Mouse (Mus musculus) limb, embryonic 15.5 days (tissue): ENCODE results near the gene Tspan13. TPM values are rescaled to one million over a fixed set of nuclear protein-coding genes. Genes with fewer than 3 reads are reported as not detected.

Experiments
- ATAC-seq: fragments of 200-750 bp; cut with Nextera tagmentation; 2 replicates; pipeline ENCODE4 v1.8.0; 2017; ENCODE audit warnings: low read depth, moderate TSS enrichment; ENCODE audit not compliant: insufficient number of reproducible peaks, low FRiP score, low TSS enrichment
- H3K27ac ChIP-seq: fragments of 300-500 bp; sonication (generic); 2 replicates; pipeline ENCODE4 v1.5.1; 2015; ENCODE audit warnings: moderate library complexity, mild to moderate bottlenecking, inconsistent platforms
- H3K27me3 ChIP-seq: fragments of 300-500 bp; sonication (generic); 2 replicates; pipeline ENCODE4 v1.6.1; 2015; ENCODE audit warnings: inconsistent platforms
- H3K36me3 ChIP-seq: fragments of 300-500 bp; sonication (generic); 2 replicates; pipeline ENCODE4 v1.6.1; 2015; ENCODE audit warnings: inconsistent platforms
- H3K4me1 ChIP-seq: fragments of 300-500 bp; sonication (generic); 2 replicates; pipeline ENCODE4 v1.6.1; 2015; ENCODE audit warnings: inconsistent platforms
- H3K4me2 ChIP-seq: fragments of 300-500 bp; sonication (generic); 2 replicates; pipeline ENCODE4 v1.6.1; 2015; ENCODE audit warnings: mild to moderate bottlenecking, inconsistent platforms
- H3K4me3 ChIP-seq: fragments of 300-500 bp; sonication (generic); 2 replicates; pipeline ENCODE4 v1.5.1; 2015; ENCODE audit warnings: mild to moderate bottlenecking, inconsistent platforms
- H3K9ac ChIP-seq: fragments of 300-500 bp; sonication (generic); 2 replicates; pipeline ENCODE4 v1.6.1; 2015; ENCODE audit warnings: inconsistent platforms
- H3K9me3 ChIP-seq: fragments of 300-500 bp; sonication (generic); 2 replicates; pipeline ENCODE4 v1.6.1; 2016; ENCODE audit warnings: inconsistent platforms
- WGBS: fragments of 180-500 bp; shearing (Covaris S2); methylation state at CpG from one replicate; pipeline ENCODE4 v1.1.7; 2015; 5-methylcytosine and 5-hydroxymethylcytosine counted together
- polyA plus RNA-seq: library from polyadenylated mRNA; unstranded; fragments of >200 nt; fragmentation: Nextera tagmentation; extraction: Ambion mirVana; gene quantifications from 2 replicates; pipeline ENCODE4 v1.2.1, GENCODE M21; 2015

Gene Tspan13
- polyA plus RNA-seq, 1 experiment from 2014 or later = 47.1 TPM

DNA sequence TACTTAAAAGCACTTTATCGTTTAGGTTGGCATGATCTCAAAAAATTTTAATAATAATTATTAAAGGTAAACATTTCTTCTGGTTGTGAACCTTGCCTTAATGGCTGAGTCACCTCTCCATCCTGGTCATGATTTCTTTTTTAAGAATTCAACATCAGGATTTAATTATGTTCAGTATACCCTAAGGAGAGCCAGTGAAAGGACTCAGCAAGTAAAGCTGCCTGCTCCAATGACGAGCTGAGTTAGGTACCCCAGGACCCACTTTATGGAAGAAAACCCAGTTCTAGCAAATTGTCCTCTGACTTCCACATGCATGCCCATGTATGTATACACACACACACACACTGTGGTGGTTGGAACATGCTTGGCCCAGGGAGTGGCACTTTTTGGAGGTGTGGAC is 5.3 kb upstream of the Tspan13 start:
- no peak overlapping the region for H3K4me3 ChIP-seq
- H3K9me3 ChIP-seq = no peaks in the 10 kb centered on the region
- no peaks in the 10 kb centered on the region for H3K27me3 ChIP-seq
- H3K4me2 ChIP-seq = no peak overlapping the region
- peaks cover 1% of the 10 kb centered on the region; the same call in 1 of the 2 replicates for H3K4me1 ChIP-seq
- H3K27ac ChIP-seq = no peak overlapping the region
- 53% methylated on average over 2 of the region's 2 CpGs for WGBS
- no peak for ATAC-seq
- no peaks in the 10 kb centered on the region for H3K36me3 ChIP-seq
- H3K9ac ChIP-seq = no peak overlapping the region

DNA sequence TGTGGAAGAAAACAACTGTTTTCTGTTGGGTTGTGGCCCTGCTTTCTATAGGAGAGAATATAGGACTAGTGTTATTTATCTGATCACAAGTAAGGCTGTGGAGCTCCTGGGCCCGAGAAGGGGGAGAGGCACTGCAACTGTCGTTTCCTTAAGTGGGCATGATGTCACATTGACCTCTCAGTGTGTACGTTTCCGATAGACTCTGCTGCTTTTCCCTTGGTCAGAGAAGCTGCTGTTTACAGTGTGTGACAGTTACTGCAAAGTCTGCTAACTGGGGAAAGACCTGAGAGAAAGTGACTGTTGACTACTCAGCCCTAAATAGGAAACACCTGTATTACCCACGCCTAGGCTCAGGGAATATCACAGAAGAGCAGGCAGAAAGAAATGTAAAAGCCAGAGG is 3.9 kb upstream of the Tspan13 start:
- ATAC-seq = no peak

DNA sequence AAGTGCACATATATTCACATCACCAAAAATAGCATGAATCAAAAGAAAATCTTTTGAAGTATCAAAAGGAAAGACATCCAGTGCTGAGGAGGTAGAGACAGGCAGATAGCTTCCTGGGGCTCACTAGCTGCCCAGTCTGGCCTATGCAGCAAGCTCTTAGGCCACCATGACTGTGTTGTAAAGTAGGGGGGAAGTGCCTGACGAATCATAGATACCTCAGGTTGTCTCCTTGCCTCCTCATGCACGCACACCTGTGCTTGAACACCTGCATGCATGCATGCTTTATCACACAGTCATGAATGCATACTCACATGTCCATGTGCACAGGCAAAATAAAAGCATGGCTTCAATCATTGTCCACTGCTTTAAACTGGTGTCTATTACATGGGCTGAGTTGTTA is 2.4 kb upstream of the Tspan13 start:
- no peak for ATAC-seq
- Histone ChIP-seq H3K36me3 (no peaks in the 10 kb centered on the region), H3K4me3 (no peak overlapping the region), H3K4me2 (no peak overlapping the region), H3K27me3 (no peaks in the 10 kb centered on the region), H3K27ac (no peak overlapping the region), H3K4me1 (peaks cover 14% of the 10 kb centered on the region; the same call in 1 of the 2 replicates), H3K9ac (no peak overlapping the region), H3K9me3 (no peaks in the 10 kb centered on the region)
- WGBS = 81% methylated on average over 2 of the region's 2 CpGs

More for the DNA sequence above, 3.9 kb upstream of the Tspan13 start:
- H3K27ac ChIP-seq = no peak overlapping the region
- H3K9ac ChIP-seq = no peak overlapping the region
- H3K9me3 ChIP-seq = no peaks in the 10 kb centered on the region
- no peaks in the 10 kb centered on the region for H3K36me3 ChIP-seq
- H3K4me1 ChIP-seq = peaks cover 11% of the 10 kb centered on the region; the same call in 1 of the 2 replicates
- 26% methylated on average over 5 of the region's 5 CpGs for WGBS
- no peaks in the 10 kb centered on the region for H3K27me3 ChIP-seq
- no peak overlapping the region for H3K4me2 ChIP-seq
- no peak overlapping the region for H3K4me3 ChIP-seq

DNA sequence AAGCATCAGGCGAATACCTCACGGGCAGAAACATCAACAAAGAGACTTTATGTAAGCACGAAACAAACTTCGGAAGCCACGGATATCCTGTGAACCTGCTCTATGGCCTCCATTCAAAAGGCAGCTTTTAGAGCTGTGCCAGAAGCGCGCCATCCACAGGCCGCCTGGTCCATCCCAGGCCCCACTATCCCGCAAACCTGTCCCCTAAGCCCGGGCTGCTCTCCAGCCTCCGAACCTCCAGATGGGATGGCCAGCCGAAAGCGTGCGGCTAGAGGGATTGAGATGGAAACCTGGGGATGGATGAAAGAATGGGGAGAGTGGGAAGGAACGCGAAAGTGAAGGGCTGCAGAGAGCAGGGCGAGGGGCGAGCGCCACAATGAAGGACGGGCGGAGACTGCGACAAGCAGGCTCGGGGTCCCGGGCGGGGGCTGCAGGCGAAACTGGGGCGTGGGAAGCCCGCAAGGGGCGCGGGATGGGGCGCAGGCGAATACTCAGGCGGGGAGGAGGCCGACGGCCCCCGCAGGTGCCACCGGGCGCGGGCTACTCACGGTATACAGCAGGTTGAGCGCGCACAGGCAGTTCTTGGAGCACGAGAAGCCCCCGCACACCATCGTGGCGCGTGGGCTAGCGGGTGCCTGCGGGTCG is 475 bp downstream of the Tspan13 start:
- ATAC-seq = peak; percentile 49
- H3K27ac ChIP-seq = 0 out of 2 replicates have a peak overlapping the region, but pooled peaks have one; percentile 9
- no peaks in the 10 kb centered on the region for H3K36me3 ChIP-seq
- no peaks in the 10 kb centered on the region for H3K27me3 ChIP-seq
- under 1% methylated on average over 48 of the region's 50 CpGs for WGBS
- peak overlapping the region; percentile 99 for H3K4me2 ChIP-seq
- H3K4me1 ChIP-seq = peaks cover 14% of the 10 kb centered on the region; the same call in 1 of the 2 replicates
- H3K9ac ChIP-seq = peak overlapping the region; percentile 61
- peak overlapping the region; percentile 68 for H3K4me3 ChIP-seq
- H3K9me3 ChIP-seq = no peaks in the 10 kb centered on the region

DNA sequence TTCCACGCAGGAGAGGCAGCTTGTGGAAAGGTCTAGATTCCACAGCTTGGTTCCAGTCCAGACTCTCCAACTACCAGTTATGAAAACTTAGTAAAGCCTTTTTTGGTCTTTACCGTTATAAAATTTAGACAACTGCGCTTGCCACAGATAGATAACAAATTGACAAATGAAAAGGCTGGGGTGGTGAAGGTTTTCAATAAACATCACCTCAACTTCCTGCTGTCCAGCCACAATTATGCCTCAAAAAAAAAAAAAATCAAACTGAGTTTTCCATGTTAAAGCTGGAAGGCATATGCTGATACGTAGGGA is 1.1 kb downstream of the Tspan13 start:
- Histone ChIP-seq H3K9me3 (no peaks in the 10 kb centered on the region), H3K36me3 (no peaks in the 10 kb centered on the region), H3K27ac (no peak overlapping the region), H3K27me3 (no peaks in the 10 kb centered on the region), H3K4me3 (peak overlapping the region; percentile 68), H3K4me1 (peaks cover 14% of the 10 kb centered on the region; the same call in 1 of the 2 replicates), H3K4me2 (peak overlapping the region; percentile 99), H3K9ac (no peak overlapping the region)
- ATAC-seq = no peak
- WGBS = 41% methylated on average over 4 of the region's 4 CpGs

DNA sequence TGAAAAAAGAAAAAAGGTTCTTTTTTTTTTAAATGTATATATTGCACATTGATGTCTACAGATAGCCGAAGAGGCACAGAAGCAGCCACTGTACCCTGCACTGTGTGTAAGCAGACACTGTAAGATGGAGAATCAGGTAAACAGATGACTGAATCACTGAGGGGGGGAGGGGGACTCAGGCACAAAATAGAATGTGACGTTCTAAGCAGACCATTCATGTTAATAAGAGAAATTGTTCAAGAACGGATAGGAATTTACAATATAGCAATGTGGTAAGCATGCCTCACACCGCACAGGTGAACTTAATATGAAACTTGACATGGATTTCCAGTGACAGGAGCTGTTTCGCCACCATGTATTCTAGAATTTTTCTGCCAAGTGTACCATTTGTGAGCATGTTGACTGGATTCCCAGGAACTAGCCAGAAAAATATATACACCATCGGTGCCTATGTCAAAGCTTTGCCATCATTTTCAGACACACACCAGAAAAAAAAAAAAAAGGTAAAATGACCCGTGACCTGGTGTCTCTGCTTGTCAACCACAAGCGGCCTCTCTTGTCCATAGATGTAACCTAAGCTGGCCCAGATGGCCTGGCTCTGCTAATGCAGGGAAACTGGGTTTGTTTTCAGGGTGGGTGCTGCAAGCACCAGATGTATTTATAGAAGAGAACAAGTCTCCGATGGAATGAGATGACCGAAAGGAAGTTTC is 1.6 kb downstream of the Tspan13 start:
- H3K27me3 ChIP-seq = no peaks in the 10 kb centered on the region
- no peak overlapping the region for H3K27ac ChIP-seq
- H3K9me3 ChIP-seq = no peaks in the 10 kb centered on the region
- H3K36me3 ChIP-seq = no peaks in the 10 kb centered on the region
- no peak overlapping the region for H3K9ac ChIP-seq
- peak overlapping the region; percentile 99; the same call in 1 of the 2 replicates for H3K4me2 ChIP-seq
- peak overlapping the region; percentile 68 for H3K4me3 ChIP-seq
- WGBS = 60% methylated on average over 10 of the region's 10 CpGs
- peaks cover 14% of the 10 kb centered on the region; the same call in 1 of the 2 replicates for H3K4me1 ChIP-seq
- ATAC-seq = no peak

DNA sequence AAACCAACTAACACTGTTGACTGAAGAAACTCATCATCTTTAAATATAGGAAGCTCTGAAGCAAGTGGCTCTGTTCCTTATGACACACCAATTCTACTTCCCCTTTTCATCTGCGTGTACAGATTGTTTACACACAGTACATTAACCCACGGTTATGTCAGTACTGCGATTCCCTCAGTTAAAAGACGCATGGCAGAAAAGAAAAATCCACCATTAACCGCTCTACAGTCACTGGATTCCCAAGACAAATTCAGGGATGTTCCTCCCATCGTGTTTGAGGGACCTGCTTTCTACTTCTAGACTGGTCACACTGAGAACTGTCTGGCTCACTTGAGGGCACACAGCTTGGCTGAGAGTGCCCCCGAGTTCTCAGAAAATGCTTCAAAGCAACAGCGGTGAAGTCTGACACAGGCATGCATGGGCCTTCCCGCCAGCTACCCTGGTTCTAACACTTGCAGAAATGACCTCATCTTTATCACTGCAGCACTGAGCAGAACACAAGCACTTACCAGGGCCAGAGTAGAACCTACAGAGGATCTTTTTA is 2.7 kb downstream of the Tspan13 start:
- no peaks in the 10 kb centered on the region for H3K27me3 ChIP-seq
- H3K4me3 ChIP-seq = no peak overlapping the region
- WGBS = 82% methylated on average over 9 of the region's 9 CpGs
- H3K4me2 ChIP-seq = no peak overlapping the region
- H3K9ac ChIP-seq = no peak overlapping the region
- peaks cover 14% of the 10 kb centered on the region; the same call in 1 of the 2 replicates for H3K4me1 ChIP-seq
- ATAC-seq = no peak
- no peaks in the 10 kb centered on the region for H3K36me3 ChIP-seq
- no peak overlapping the region for H3K27ac ChIP-seq
- H3K9me3 ChIP-seq = no peaks in the 10 kb centered on the region

DNA sequence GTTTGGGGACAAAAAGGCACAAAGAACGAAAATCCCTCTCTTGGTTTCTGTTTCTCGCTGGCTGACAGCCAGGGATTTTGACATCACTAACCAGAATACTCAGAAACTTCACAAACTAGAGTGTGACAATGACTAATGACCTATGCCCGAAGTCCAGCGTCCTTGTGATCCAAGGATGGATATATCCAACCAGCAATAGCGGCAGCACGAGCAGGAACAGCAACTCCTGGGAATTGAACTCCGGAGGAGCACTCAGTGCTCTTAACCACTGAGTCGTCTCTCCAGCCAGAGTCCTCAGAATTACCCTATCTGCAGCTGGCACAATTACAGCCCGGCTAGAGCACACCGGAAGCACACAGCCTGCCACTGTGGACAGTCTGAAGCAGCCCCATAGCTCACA is 5.5 kb downstream of the Tspan13 start:
- Histone ChIP-seq H3K27me3 (no peaks in the 10 kb centered on the region), H3K4me3 (no peak overlapping the region), H3K36me3 (no peaks in the 10 kb centered on the region), H3K9ac (no peak overlapping the region), H3K9me3 (no peaks in the 10 kb centered on the region), H3K4me2 (no peak overlapping the region), H3K27ac (no peak overlapping the region), H3K4me1 (peaks cover 10% of the 10 kb centered on the region)
- 74% methylated on average over 10 of the region's 10 CpGs for WGBS
- no peak for ATAC-seq

DNA sequence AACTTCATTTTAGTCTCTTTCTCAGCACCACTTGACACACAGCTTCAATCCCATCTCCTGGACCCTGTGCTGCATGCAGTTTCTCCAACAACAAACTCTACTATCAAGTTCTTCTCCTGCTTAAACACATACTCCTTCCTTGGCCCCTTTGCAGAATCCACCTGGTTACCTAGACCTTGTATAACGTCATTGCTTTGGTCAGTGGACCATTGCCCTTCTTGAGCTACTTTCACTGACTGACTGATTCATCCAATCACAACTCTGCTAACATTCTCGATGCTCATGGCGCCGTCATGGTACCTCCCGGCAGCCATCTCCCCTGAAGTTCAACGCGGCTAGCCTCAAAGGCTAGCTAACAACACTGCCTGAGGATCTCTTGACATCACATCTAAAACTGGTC is 6.2 kb downstream of the Tspan13 start:
- H3K4me1 ChIP-seq = peaks cover 4% of the 10 kb centered on the region; the same call in 1 of the 2 replicates
- H3K36me3 ChIP-seq = no peaks in the 10 kb centered on the region
- no peaks in the 10 kb centered on the region for H3K9me3 ChIP-seq
- no peak overlapping the region for H3K4me2 ChIP-seq
- ATAC-seq = no peak
- no peak overlapping the region for H3K9ac ChIP-seq
- H3K27ac ChIP-seq = no peak overlapping the region
- no peaks in the 10 kb centered on the region for H3K27me3 ChIP-seq
- no peak overlapping the region for H3K4me3 ChIP-seq
- 96% methylated on average over 7 of the region's 7 CpGs for WGBS

DNA sequence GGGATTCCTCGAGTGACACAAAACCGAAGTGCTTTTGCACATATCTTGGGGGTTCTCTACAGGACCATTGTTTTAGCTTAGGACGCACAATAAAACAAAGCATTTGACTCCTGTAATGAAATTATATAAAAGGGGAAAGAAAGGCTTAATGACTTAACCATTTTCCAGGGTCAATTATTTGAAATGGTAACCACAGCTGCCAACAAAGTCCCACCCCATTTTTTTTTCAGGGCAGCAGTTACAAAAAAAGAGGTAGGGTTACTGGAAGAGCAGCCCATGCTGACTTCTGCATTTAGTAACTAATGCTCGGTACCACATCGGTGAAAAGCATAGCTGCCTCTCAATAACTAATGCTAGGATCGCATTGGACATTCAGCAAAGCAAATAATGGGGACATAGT is 6.8 kb downstream of the Tspan13 start:
- H3K9ac ChIP-seq = no peak overlapping the region
- H3K4me2 ChIP-seq = no peak overlapping the region
- no peak overlapping the region for H3K4me3 ChIP-seq
- 91% methylated on average over 6 of the region's 6 CpGs for WGBS
- H3K27ac ChIP-seq = no peak overlapping the region
- no peaks in the 10 kb centered on the region for H3K36me3 ChIP-seq
- H3K27me3 ChIP-seq = no peaks in the 10 kb centered on the region
- H3K4me1 ChIP-seq = peaks cover 2% of the 10 kb centered on the region; the same call in 1 of the 2 replicates
- no peaks in the 10 kb centered on the region for H3K9me3 ChIP-seq
- ATAC-seq = no peak

DNA sequence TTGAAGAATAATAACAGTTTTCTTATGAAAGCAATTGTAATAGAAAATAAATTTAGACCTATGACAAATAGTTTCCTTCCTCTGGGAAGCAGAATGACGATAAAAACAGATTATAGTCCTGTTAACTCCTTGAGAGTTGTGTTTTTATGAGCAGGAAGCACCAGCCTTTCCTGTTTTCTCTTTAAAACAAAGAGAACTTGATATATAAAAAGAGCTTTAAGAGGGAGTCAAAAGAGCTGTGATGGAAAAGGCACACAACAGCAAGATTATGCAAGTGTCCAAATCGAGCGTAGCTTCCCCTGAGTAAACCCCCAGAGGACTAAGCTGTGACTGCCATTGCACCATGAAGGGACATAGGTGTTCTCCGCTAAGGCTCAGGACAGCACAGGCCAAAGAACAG is 9.9 kb downstream of the Tspan13 start:
- Histone ChIP-seq H3K27me3 (no peaks in the 10 kb centered on the region), H3K9me3 (no peaks in the 10 kb centered on the region), H3K9ac (no peak overlapping the region), H3K4me1 (peaks cover 5% of the 10 kb centered on the region), H3K27ac (no peak overlapping the region), H3K4me3 (no peak overlapping the region), H3K4me2 (no peak overlapping the region), H3K36me3 (no peaks in the 10 kb centered on the region)
- ATAC-seq = no peak
- WGBS = 50% methylated on average over 4 of the region's 4 CpGs

DNA sequence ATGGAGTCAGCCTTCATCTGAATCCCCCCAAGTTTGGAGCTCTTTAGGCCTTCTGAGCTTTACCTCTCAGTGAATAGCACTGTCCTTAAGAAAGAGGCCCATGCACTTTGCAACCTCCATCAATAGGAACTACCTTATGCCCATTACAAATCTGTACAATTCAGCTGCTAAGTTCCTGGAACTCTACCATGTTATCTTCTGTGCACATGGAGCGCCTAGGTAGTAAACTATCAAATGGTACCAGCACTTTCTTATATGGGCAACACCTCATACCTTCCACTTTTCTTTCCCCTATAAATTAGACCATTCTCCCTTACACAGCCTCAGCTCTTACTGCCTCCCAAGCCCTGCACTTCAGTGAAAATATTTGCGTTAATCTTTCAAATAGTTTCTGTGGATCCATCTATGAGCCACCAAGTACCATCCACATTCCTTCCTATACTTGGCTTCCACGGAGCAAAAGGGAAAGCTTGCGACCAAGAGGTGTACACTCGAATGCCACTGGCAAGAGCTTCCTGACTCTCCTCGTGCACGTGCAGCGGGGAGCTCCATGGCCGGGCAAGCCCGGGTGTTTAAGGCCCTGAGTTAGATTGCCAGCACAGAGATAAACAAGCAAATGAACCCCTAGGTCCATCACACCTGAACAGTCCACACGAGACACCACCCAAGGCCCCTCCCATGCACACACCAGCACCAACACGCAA is 11.5 kb downstream of the Tspan13 start:
- ATAC-seq = no peak
- H3K4me2 ChIP-seq = no peak overlapping the region
- H3K27me3 ChIP-seq = no peaks in the 10 kb centered on the region
- no peaks in the 10 kb centered on the region for H3K36me3 ChIP-seq
- WGBS = 85% methylated on average over 12 of the region's 12 CpGs
- no peak overlapping the region for H3K9ac ChIP-seq
- H3K4me3 ChIP-seq = no peak overlapping the region
- H3K4me1 ChIP-seq = peaks cover 5% of the 10 kb centered on the region
- H3K9me3 ChIP-seq = no peaks in the 10 kb centered on the region
- no peak overlapping the region for H3K27ac ChIP-seq
